Mouse (Mus musculus) forebrain, embryonic 14.5 days (tissue): Measurements from ENCODE around the gene Chrd. TPM values are rescaled to one million over a fixed set of nuclear protein-coding genes. Genes with fewer than 3 reads are reported as not detected.
A peak's percentile ranks its signal among the peaks of the same experiment; 100 is the strongest.

Experiments used
- ATAC-seq: fragments of 200-750 bp; cut with Nextera tagmentation; 2 replicates; pipeline ENCODE4 v1.8.0; 2017; ENCODE audit warnings: mild to moderate bottlenecking, moderate library complexity
- DNase-seq: peaks from one replicate; pipeline ENCODE4 v3.0.0-alpha.2; 2015; ENCODE audit warnings: low spot score
- H3K27ac ChIP-seq: fragments of 300-500 bp; sonication (generic); 2 replicates; pipeline ENCODE4 v1.5.1; 2014; ENCODE audit warnings: low read depth, mild to moderate bottlenecking, control low read depth, low read length, moderate library complexity
- H3K27me3 ChIP-seq: fragments of 300-500 bp; sonication (generic); replicated peaks from 2 replicates; pipeline ENCODE4 v1.6.1; 2014; ENCODE audit warnings: low read length, control low read depth, mixed read lengths; ENCODE audit not compliant: control insufficient read depth, insufficient read depth
- H3K36me3 ChIP-seq: fragments of 300-500 bp; sonication (generic); 2 replicates; pipeline ENCODE4 v1.6.1; 2014; ENCODE audit warnings: low read length, control low read depth; ENCODE audit not compliant: control insufficient read depth, insufficient read depth
- H3K4me1 ChIP-seq: fragments of 300-500 bp; sonication (generic); 2 replicates; pipeline ENCODE4 v1.6.1; 2014; ENCODE audit warnings: antibody characterized with exemption, low read length, control low read depth; ENCODE audit not compliant: control insufficient read depth, insufficient read depth
- H3K4me2 ChIP-seq: fragments of 300-500 bp; sonication (generic); 2 replicates; pipeline ENCODE4 v1.6.1; 2014; ENCODE audit warnings: mild to moderate bottlenecking, control low read depth, low read length
- H3K4me3 ChIP-seq: fragments of 300-500 bp; sonication (generic); 2 replicates; pipeline ENCODE4 v1.5.1; 2014; ENCODE audit warnings: low read depth, low read length, control low read depth
- H3K9ac ChIP-seq: fragments of 300-500 bp; sonication (generic); 2 replicates; pipeline ENCODE4 v1.6.1; 2014; ENCODE audit warnings: mild to moderate bottlenecking, low read length, control low read depth, moderate library complexity
- H3K9me3 ChIP-seq: fragments of 300-500 bp; sonication (generic); replicated peaks from 2 replicates; pipeline ENCODE4 v1.6.1; 2016; ENCODE audit warnings: low read length, control low read depth, mixed read lengths; ENCODE audit not compliant: control insufficient read depth
- WGBS: fragments of 180-500 bp; shearing (Covaris S2); extraction: QIAGEN DNeasy Blood & Tissue Kit; methylation state at CpG from one replicate; pipeline ENCODE4 v1.1.7; 2014; 5-methylcytosine and 5-hydroxymethylcytosine counted together
- polyA plus RNA-seq: library from polyadenylated mRNA; unstranded; fragments of >200 nt; fragmentation: Nextera tagmentation; extraction: Ambion mirVana; gene quantifications from 2 replicates; pipeline ENCODE4 v1.2.1, GENCODE M21; 2014

Chrd gene
- polyA plus RNA-seq, 1 experiment from 2014 or later, result 2.6 TPM

DNA sequence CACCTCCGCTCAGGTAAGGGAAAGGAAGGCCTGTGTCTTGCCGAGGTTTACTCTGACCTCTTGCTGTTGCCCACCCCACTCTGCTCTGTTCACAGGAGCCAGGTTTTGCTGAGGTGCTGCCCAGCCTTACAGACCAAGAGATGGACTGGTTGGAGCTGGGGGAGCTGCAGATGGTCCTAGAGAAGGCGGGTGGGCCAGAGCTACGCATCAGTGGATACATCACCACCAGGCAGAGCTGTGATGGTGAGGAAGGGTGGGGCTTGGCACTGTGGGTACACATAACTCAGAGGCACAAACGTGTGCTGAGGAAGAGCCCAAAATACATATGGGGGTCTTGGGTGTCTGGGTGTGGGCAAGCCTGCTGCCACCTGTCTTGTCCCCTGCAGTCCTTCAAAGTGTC is 2.7 kb downstream of the Chrd start:
- Histone ChIP-seq H3K4me1 (peaks cover 7% of the 10 kb centered on the region), H3K4me3 (no peak overlapping the region), H3K27ac (no peak overlapping the region), H3K4me2 (no peak overlapping the region), H3K9ac (no peak overlapping the region), H3K9me3 (no peaks in the 10 kb centered on the region), H3K27me3 (peaks cover 21% of the 10 kb centered on the region), H3K36me3 (0 out of 2 replicates have a peak, but pooled peaks cover 3% of the 10 kb centered on the region)
- ATAC-seq (no peak), DNase-seq (no peak)
- WGBS, result 79% methylated on average over 5 of the region's 5 CpGs

DNA sequence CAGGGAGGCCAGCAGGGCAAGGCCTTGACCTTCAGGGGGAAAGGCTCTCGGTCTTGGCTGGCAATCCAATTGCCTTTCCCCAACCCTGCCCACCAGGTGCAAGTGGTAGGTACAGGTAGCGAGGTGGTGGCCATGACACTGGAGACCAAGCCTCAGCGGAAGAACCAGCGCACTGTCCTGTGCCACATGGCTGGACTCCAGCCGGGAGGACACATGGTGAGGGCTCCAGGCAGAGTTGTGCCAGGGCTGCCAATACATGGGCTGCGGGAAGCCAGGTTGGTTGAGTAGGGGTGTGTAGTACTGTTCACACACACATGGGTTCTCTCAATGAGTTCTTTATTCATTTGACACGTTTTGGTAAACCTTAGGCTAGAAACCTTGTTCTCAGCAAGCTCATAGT is 3.2 kb downstream of the Chrd start:
- Histone ChIP-seq H3K9ac (no peak overlapping the region), H3K27ac (no peak overlapping the region), H3K9me3 (no peaks in the 10 kb centered on the region), H3K4me2 (no peak overlapping the region), H3K4me3 (no peak overlapping the region), H3K4me1 (peaks cover 7% of the 10 kb centered on the region), H3K27me3 (peaks cover 21% of the 10 kb centered on the region), H3K36me3 (0 out of 2 replicates have a peak, but pooled peaks cover 3% of the 10 kb centered on the region)
- WGBS, result 89% methylated on average over 7 of the region's 7 CpGs
- ATAC-seq (no peak), DNase-seq (no peak)

DNA sequence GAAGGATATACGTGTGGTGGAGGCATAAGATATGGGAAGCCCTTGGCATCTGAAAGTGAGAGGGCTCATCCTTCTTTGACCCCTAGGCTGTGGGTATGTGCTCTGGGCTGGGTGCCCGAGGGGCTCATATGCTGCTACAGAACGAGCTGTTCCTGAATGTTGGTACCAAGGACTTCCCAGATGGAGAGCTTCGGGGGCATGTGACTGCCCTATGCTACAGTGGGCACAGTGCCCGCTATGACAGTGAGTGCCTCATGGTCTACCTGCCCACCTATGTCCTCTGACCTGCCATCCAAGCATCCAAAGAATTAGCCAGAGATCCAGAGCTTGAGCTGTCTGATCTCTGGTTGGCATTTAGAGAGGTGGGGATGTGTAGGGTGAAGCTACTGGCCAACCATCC is 3.9 kb downstream of the Chrd start:
- no peak overlapping the region for H3K27ac ChIP-seq
- no peak overlapping the region for H3K4me3 ChIP-seq
- DNase-seq, result no peak
- H3K27me3 ChIP-seq, result peaks cover 21% of the 10 kb centered on the region
- no peak overlapping the region for H3K9ac ChIP-seq
- WGBS, result 88% methylated on average over 5 of the region's 5 CpGs
- ATAC-seq, result no peak
- peaks cover 7% of the 10 kb centered on the region for H3K4me1 ChIP-seq
- H3K9me3 ChIP-seq, result no peaks in the 10 kb centered on the region
- H3K4me2 ChIP-seq, result no peak overlapping the region
- 0 out of 2 replicates have a peak, but pooled peaks cover 3% of the 10 kb centered on the region for H3K36me3 ChIP-seq

DNA sequence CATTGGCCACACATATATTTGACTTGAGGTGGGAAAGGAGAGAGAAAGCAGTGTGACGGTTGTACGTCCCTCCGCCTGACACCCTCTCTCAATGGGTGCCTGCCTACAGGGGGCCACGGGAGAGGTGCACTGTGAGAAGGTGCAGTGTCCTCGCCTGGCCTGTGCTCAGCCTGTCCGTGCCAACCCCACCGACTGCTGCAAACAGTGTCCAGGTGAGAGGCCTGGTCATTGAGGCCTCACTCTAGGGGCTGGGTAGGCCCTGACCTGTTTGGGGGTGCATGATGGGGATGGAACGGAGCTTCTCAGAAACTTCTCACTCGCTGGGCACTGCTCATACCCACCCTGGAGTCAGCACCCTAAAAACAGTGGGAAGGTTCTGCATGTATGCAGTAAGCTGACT is 6.9 kb downstream of the Chrd start:
- H3K4me3 ChIP-seq, result no peak overlapping the region
- 91% methylated on average over 9 of the region's 9 CpGs for WGBS
- no peak overlapping the region for H3K27ac ChIP-seq
- H3K4me2 ChIP-seq, result no peak overlapping the region
- no peak for DNase-seq
- no peak for ATAC-seq
- no peaks in the 10 kb centered on the region for H3K4me1 ChIP-seq
- H3K27me3 ChIP-seq, result peaks cover 8% of the 10 kb centered on the region
- 0 out of 2 replicates have a peak, but pooled peaks cover 3% of the 10 kb centered on the region for H3K36me3 ChIP-seq
- no peak overlapping the region for H3K9ac ChIP-seq
- no peaks in the 10 kb centered on the region for H3K9me3 ChIP-seq

DNA sequence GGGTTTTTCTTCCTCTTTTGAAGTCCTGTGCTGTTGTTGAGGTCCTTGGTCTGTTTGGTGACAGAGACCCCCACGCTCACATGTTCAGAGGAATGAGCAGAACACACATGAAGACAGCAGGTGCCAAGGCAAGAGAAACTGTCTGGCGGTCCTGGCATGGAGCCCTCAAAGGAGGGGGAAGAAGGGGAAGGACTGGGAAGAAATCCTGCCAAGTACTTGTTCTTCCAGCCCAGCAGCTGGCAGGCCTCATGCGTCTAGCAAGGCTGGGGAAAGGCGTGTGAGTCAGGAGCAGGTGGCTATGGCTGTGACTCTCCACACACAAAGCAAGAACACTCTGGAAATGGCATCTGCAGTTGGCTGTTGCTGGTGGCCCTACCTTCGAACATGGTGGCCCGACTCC is 13.7 kb downstream of the Chrd start:
- WGBS, result 44% methylated on average over 6 of the region's 6 CpGs
- Histone ChIP-seq H3K36me3 (no peaks in the 10 kb centered on the region), H3K4me2 (no peak overlapping the region), H3K9me3 (no peaks in the 10 kb centered on the region), H3K9ac (no peak overlapping the region), H3K4me1 (no peaks in the 10 kb centered on the region; the same call in 1 of the 2 replicates), H3K27me3 (no peaks in the 10 kb centered on the region), H3K4me3 (no peak overlapping the region), H3K27ac (no peak overlapping the region)
- peak; percentile 91 for DNase-seq
- peak; percentile 94 for ATAC-seq

DNA sequence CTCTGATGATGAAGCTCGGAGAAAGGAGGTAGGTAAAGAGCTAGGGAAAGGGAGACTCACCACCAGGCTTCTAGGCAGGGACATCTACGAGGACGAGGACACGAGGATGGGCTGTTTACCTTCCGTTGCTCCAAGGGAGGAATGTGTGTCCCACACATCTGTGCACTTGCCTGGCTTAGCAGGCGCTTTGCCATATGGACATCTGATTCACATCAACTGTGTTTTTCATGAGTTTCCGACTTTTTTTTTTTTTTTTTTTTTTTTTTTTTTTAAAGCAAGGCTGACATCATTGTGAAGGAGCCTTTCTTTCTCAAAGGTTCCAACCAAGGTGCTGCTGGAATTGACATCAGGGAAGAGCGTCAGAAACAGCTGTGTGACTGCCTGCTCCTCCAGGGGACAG is 17.6 kb downstream of the Chrd start:
- Histone ChIP-seq H3K27me3 (no peaks in the 10 kb centered on the region), H3K4me3 (no peak overlapping the region), H3K27ac (no peak overlapping the region), H3K9ac (no peak overlapping the region), H3K4me2 (no peak overlapping the region), H3K36me3 (no peaks in the 10 kb centered on the region), H3K9me3 (no peaks in the 10 kb centered on the region), H3K4me1 (no peaks in the 10 kb centered on the region; the same call in 1 of the 2 replicates)
- no peak for DNase-seq
- WGBS, result 68% methylated on average over 8 of the region's 8 CpGs
- ATAC-seq, result no peak

DNA sequence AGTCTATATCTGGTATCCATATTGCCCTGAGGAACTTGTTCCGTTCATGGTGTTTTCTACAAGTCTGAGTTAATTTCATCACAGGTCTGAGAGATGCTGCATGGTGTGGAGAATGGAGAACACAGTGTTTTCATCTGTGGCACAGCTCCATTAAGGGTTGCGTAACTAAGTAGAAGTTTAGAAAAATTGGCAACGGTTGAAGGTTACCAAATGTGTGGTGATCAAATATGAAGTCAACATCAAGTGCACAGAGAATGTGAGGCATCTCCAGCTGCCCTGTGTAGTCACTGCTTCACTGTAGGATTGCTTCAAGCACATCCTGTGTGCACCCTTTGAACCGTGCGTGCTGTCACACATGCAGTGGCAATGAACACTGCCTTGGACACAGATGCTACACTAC is 23.1 kb downstream of the Chrd start:
- H3K27me3 ChIP-seq, result no peaks in the 10 kb centered on the region
- H3K9ac ChIP-seq, result no peak overlapping the region
- ATAC-seq, result no peak
- H3K27ac ChIP-seq, result no peak overlapping the region
- H3K36me3 ChIP-seq, result no peaks in the 10 kb centered on the region
- H3K4me1 ChIP-seq, result no peaks in the 10 kb centered on the region
- 97% methylated on average over 5 of the region's 5 CpGs for WGBS
- no peak for DNase-seq
- no peaks in the 10 kb centered on the region for H3K9me3 ChIP-seq
- H3K4me2 ChIP-seq, result no peak overlapping the region
- no peak overlapping the region for H3K4me3 ChIP-seq

DNA sequence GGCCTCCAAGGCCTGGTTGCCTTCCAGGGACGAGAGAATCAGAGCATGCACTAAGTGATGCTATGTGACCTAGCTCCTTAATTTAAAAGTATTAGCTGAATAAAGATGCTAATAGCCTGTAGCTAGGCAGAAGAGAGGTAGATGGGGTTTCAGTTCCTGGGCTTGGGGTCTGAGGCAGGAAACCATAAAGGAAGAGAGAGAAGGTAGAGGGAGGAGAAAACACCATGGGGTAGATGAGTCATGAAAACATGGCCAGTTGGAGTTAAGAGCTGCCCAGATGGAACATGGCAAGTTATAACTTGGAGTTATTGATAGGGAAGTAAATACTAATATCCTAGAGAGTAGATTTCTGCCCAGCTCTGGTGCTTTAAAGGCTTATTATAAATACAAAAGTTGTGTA is 24.5 kb downstream of the Chrd start:
- no peaks in the 10 kb centered on the region for H3K4me1 ChIP-seq
- no peaks in the 10 kb centered on the region for H3K27me3 ChIP-seq
- H3K4me2 ChIP-seq, result no peak overlapping the region
- no peak for ATAC-seq
- no peak overlapping the region for H3K9ac ChIP-seq
- H3K27ac ChIP-seq, result no peak overlapping the region
- 73% methylated on average over 1 of the region's 1 CpGs for WGBS
- H3K36me3 ChIP-seq, result no peaks in the 10 kb centered on the region
- no peak for DNase-seq
- no peaks in the 10 kb centered on the region for H3K9me3 ChIP-seq
- H3K4me3 ChIP-seq, result no peak overlapping the region

DNA sequence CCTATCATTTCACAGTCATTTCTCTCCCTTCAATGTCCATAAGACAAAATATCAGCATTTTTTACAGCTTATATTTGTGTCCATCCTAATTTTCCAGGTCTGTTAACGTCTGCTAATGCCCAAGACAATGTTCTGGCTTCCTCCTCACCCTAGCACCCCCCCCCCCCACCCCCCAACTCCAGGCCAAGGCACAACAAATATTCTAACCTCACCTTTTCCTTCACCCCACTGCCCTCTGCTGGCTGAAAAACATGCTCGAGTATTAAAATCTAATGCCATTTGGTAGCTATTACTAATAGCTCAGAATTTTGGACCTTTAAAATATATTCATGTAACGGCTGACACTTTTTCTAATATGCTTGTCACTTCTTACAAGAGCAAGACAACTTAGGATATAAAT is 28.8 kb downstream of the Chrd start:
- Histone ChIP-seq H3K27ac (no peak overlapping the region), H3K4me3 (no peak overlapping the region), H3K9ac (no peak overlapping the region), H3K27me3 (no peaks in the 10 kb centered on the region), H3K9me3 (no peaks in the 10 kb centered on the region), H3K4me1 (no peaks in the 10 kb centered on the region), H3K4me2 (no peak overlapping the region), H3K36me3 (no peaks in the 10 kb centered on the region)
- WGBS, result 7% methylated on average over 3 of the region's 3 CpGs
- no peak for ATAC-seq
- peak; percentile 52 for DNase-seq
